Mouse (Mus musculus) spleen, adult 10 weeks (tissue): ENCODE measurements around the gene Gzme. TPM values are rescaled to one million over a fixed set of nuclear protein-coding genes. Genes with fewer than 3 reads are reported as not detected.

ENCODE experiments used
- polyA plus RNA-seq: library from polyadenylated mRNA; stranded (reverse); fragments of 350-450 nt; fragmentation: Illumina TruSeq; extraction: RNeasy Lipid Tissue Mini Kit (QIAGEN cat#74804); gene quantifications from one replicate; pipeline ENCODE4 v1.2.3, GENCODE M21; 2015; ENCODE audit warnings: low replicate concordance; ENCODE audit not compliant: insufficient read depth

The Gzme gene
- not detected for polyA plus RNA-seq

GRCm38 (mm10) chr14:56120525-56120924 lies at the start of gene Gzme:
Gene Gzme, minus strand, starts transcription at chr14:56120625.

GRCm38 (mm10) chr14:56159479-56159878 lies 39.1 kb upstream of the Gzme start, which contains the start of gene Gzmg:
Gene Gzmg, minus strand, starts transcription at chr14:56159579.

GRCm38 (mm10) chr14:56132508-56132907 lies 12.1 kb upstream of the Gzme start, which contains the start of gene Gzmd:
Gene Gzmd, minus strand, starts transcription at chr14:56132608.

GRCm38 (mm10) chr14:56102386-56102785 lies 18.0 kb downstream of the Gzme start, which contains the start of gene Ctsg:
Gene Ctsg, minus strand, starts transcription at chr14:56102574.

GRCm38 (mm10) chr14:56085167-56085566 lies 35.3 kb downstream of the Gzme start, which contains the start of gene Mcpt8:
Gene Mcpt8, minus strand, starts transcription at chr14:56085273.

Other genes with a start within 250 kb of the Gzme start
- gene Cbln3, start 236.2 kb downstream of the Gzme start, polyA plus RNA-seq: 0.12 TPM
- gene Khnyn, start 235.7 kb downstream of the Gzme start, polyA plus RNA-seq: 59.4 TPM
- 28.8 TPM for gene Sdr39u1, start 220.3 kb downstream of the Gzme start, polyA plus RNA-seq
- 4.4 TPM for gene Cma1, start 175.9 kb downstream of the Gzme start, polyA plus RNA-seq
- gene Cma2, start 169.6 kb downstream of the Gzme start, polyA plus RNA-seq: not detected
- not detected for gene Mcpt1, start 102.7 kb downstream of the Gzme start, polyA plus RNA-seq
- gene Mcpt9, start 90.1 kb downstream of the Gzme start, polyA plus RNA-seq: not detected
- 0.32 TPM for gene Mcpt2, start 78.6 kb downstream of the Gzme start, polyA plus RNA-seq
- gene Mcpt4, start 58.3 kb downstream of the Gzme start, polyA plus RNA-seq: 3.9 TPM
- 0.79 TPM for gene Mcpt8, start 35.4 kb downstream of the Gzme start, polyA plus RNA-seq
- gene Ctsg, start 18.1 kb downstream of the Gzme start, polyA plus RNA-seq: 0.68 TPM
- not detected for gene Gzmd, start 12.0 kb upstream of the Gzme start, polyA plus RNA-seq
- not detected for gene Gzmg, start 39.0 kb upstream of the Gzme start, polyA plus RNA-seq
- gene Gzmn, start 54.0 kb upstream of the Gzme start, polyA plus RNA-seq: not detected
- not detected for gene Gzmf, start 90.8 kb upstream of the Gzme start, polyA plus RNA-seq
- gene Gzmc, start 114.0 kb upstream of the Gzme start, polyA plus RNA-seq: 0.48 TPM
- 8.5 TPM for gene Gzmb, start 141.6 kb upstream of the Gzme start, polyA plus RNA-seq
- not detected for gene Atp12a, start 244.4 kb upstream of the Gzme start, polyA plus RNA-seq